Mouse (Mus musculus): ENCODE results near the gene Pth1r.
A peak's percentile ranks its signal among the peaks of the same experiment; 100 is the strongest.

Gene Pth1r

DNA sequence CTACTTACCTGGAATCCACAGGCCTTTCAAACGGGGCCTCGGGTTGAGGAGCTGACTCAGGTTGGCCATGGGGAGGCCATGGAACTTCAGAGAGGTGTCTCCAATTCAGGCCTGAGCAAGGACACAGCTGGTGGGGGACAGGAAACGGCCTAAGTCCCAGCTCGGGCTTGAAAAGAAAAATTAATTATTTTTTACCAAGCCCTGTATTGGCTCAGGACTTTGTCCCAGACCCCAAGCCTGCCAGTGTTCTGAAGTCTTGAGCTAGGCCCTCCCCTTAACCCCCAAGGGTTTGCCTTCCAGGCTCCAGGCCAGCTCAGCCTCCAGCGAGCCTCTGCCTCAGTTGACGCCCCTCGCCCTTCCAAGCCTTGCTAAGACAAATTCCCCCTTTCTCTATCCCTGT, at the start of gene Pth1r:
TSS of gene Pth1r (minus strand) at position 185 of the 400 bp plus-strand sequence.
- DNase-seq (ENCODE audit: low spot score in 2 of 2): no peak

DNA sequence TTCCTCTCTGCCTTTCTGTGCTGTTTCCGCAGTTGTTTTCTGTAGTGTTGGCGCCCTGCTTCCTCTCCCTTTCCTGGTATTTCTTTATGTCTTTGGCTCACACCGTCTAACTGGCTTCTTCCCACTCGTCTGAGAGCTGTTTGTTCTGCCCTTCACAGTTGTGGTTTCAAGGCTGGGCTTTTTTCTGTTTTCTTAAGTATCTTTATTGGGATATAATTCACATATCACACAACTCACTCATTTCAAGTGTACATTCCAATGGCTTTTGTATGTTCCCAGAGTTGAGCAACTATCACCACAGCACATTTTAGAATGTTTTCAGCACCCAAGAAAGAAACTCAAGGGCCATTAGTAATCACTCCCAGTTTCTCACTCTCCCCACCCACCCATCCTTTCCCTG, 43.5 kb upstream of the Pth1r start:
- DNase-seq (ENCODE audit: low spot score in 2 of 2): no peak

DNA sequence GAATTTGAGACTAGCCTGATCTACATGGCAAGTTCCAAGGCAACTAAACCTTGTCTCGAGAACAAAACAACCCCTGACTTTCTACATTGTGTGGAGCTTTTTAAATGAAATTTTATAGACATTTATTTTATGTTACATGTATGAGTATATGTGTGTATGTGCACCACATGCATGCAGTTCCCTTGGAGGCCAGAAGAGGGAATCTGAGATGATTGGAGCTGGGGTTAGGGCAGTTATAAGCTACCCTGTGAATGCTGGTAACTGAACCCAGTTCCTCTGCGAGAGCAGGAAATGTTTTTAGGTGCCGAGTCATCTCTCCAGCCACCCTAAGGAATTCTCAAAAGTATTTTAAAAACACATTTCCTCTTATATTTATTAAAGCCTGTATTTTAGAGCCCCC, 41.2 kb upstream of the Pth1r start:
- DNase-seq (ENCODE audit: low spot score in 2 of 2): no peak

DNA sequence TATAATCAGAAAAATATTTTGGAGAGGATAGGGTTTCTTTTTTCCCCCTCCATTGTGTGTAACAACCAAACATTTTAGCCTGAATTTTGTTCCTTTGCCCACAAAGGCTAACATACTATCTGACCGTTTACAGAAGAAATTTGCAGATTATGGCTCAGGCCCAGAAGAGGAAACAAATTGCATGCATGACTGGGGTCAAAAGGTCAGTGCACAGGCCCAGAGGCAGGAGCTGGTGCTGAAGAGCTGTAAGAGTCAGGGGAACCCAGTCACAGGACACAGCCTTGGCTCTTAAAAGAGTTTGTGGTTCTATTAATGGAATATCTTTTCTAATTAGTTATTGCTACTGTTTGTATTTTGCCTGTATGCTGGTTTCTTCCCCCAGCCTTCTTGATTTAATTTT, 36.7 kb upstream of the Pth1r start:
- DNase-seq (ENCODE audit: low spot score in 2 of 2): no peak

GRCm38 (mm10) chr9:110781731-110782130, 34.8 kb upstream of the Pth1r start:
- peak; percentile 64 to 78 for DNase-seq (ENCODE audit: low spot score in 2 of 2)

DNA sequence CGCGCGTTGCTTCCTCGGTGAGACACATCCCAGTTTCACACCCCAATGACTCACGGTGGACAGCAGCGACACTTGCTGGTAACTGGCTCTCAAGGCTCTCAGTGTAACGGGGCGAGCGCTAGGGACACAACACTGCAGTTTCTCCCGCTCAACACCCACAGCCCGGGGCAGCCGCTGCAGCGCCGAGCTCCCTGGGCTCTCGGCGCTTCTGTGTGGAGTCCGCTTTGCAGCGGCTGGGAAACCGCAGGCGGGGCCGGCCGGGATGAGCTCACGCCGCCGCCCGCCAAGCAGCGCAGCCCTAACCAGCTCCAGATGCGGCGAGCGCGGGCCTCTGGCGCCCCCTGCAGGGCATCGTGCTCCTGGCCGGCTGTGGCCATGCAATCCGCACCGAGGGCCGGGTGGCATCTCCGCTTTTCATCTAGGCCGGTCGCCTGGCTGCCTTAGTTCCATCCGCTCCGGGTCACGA, 34.3 kb upstream of the Pth1r start:
- DNase-seq (ENCODE audit: low spot score in 2 of 2): peak; percentile 93 to 94

- no peak for DNase-seq (ENCODE audit: low spot score in 2 of 2)
Observed at GRCm38 (mm10) chr9:110779242-110779913, 32.4 kb upstream of the Pth1r start.

GRCm38 (mm10) chr9:110778559-110778958, 31.6 kb upstream of the Pth1r start:
- DNase-seq (ENCODE audit: low spot score in 2 of 2): no peak

DNA sequence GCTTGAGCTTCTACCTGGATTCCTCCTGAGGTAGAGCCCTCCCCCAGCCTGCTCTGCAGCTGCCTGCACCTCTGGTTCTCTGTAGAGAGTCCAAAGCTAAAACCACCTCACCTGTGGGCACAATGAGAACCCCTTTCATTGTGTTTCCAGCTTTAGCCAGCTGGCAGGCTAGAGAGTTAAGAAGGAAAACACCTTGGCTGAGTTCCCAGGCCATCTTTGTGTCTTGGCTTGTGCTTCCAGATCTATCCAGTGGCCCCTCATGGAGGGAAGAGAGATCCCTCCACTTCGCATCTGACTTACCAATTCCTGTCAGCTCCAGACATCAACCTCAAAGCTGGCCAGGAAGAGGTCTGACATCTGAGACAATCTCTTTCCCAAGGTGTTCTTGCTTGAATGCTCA, 31.2 kb upstream of the Pth1r start:
- DNase-seq (ENCODE audit: low spot score in 2 of 2): no peak

DNA sequence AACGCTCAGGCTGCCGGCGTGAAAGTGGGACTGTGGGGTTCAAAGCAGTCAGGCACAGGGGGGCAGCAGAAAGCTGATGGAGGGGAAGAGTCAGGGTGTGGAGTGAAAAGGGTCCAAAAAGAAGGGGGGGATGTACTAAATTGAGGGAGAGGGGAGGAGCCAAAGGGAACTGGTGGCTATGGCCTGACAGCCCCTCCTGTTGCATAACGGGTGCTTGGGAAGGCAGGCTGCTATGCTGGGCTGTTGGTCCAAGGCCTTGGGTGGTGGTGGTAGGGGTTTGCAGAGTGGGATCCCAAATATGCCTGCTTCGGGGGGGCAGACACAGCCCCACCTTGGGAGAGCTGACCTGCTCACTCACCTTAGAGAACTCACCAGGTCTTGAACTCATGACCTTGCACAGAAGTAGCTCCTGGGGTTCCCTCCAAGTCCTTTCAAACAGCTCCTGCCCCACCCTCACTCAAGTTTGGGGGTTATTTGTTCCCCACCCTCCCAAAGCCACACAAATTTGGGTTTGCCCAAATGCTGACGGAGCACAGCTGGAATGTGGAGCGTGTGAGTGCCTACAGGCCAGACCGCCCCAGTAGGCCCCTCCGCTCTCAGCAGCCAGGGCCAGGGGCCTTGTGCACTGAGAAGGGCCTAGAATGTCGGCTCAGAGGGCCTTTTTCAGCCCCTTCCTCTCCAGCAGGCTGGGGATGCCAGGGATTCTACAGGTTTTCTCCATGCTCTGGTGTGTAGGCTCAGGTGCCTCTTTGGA, 28.5 kb upstream of the Pth1r start:
- DNase-seq (ENCODE audit: low spot score in 2 of 2): no peak

DNA sequence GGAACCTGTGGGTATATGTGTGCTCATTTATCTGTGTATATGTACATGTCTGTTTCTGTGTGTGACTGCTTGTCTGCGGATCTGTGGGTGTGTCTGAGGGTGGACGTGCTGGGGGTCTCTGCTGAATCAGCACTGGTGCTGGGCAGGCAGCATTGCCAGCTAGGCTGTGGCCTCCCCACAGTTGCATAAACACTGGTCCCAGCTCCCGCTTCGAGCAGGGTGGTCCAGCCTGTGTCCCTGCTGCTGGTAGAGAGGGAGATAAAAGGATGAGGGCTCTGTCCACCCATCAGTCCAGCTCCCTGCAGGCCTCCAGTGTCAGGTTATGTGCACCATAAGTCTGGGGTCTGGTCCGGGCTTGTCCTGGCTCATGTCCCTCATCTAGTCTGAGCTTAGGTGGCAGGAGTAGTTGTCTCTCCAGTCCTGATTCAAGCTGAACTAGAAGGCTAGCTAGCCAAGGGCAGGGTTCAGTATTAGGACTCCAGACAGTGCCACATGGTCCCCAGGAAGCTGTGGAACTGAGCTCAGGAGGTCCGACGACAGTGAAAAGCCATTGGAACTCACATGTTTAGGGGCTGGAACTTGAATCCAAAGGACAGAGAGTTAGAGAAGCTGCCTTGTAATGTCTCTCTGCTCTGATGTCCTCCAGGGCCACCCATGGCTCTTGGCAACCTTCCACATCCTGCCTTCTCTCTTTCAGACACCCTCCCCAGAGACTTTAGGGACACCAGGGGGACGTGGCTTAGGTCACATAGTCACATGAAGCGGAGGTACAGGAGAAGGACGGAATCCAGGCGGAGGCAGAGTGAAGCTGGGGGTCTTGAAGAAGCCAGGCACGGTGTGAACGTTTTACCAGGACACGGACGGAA, 27.7 kb upstream of the Pth1r start:
- DNase-seq (ENCODE audit: low spot score in 2 of 2): no peak

GRCm38 (mm10) chr9:110772336-110772735, 25.4 kb upstream of the Pth1r start:
- no peak for DNase-seq (ENCODE audit: low spot score in 2 of 2)

DNA sequence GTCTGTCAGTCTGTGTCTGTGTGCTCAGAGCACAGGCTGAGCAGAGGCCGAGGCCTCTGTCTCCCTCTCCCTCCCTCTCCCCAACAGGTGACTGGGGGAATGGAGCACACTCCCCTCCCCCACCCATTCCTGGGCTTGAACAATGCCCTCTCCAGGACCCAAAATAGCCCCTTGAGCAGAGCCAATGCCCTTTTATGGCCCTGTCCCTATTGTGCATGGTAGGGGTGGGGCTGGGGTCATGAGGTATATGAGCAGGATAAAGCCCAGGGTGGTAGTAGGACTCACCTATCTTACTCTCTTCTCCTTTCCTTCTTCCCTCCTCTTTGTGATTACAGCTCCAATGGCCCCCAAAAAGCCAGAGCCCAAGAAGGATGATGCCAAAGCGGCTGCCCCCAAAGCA, 16.5 kb upstream of the Pth1r start:
- DNase-seq (ENCODE audit: low spot score in 2 of 2): no peak

DNA sequence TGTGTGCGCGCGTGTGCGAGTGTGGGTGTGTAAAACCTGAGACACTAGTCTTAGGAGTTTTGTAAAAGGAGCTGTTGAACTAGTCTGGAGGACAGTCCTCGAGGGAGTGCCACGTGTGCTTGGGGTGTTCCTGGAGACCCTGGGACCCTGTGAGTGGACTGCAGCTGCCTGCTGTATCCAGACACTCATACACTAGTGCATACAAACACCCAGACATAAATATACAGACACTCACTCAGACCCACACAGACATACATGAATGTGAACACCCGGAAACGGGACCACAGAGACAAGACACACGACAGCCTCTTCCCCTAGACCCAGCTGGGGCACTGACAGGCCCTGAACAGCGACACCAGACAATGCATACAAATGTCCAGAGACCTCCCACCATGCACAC, 15.8 kb upstream of the Pth1r start:
- no peak for DNase-seq (ENCODE audit: low spot score in 2 of 2)

- no peak for DNase-seq (ENCODE audit: low spot score in 2 of 2)
Observed at GRCm38 (mm10) chr9:110760886-110761285, 13.9 kb upstream of the Pth1r start.

- DNase-seq (ENCODE audit: low spot score in 2 of 2): peak; percentile 15 to 25
Observed at GRCm38 (mm10) chr9:110759265-110759664, 12.3 kb upstream of the Pth1r start.

DNA sequence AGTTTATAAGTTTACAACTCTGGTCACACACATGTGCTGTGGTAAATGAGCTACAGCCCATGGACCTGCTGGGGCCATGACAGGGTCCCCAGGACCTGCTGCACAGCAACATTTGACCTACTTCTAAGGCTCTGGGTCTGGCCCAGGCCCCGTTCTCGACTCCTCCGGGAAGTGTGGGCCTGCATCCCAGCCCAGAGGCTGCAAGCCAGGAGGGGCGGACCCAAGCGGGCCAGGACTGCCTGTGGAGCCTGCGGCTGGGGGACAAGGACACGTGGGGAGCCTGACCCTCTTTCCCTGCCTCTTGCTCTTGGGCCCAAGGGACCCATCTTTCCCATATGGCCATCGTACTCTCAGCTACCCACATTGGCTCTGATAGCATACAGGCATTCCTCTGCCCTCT, 11.7 kb upstream of the Pth1r start:
- peak; percentile 15 to 47 for DNase-seq (ENCODE audit: low spot score in 2 of 2)

- no peak for DNase-seq (ENCODE audit: low spot score in 2 of 2)
Observed at GRCm38 (mm10) chr9:110757816-110758215, 10.9 kb upstream of the Pth1r start.

- no peak for DNase-seq (ENCODE audit: low spot score in 2 of 2)
Observed at GRCm38 (mm10) chr9:110753773-110754172, 6.8 kb upstream of the Pth1r start.

GRCm38 (mm10) chr9:110752917-110753435, 6.0 kb upstream of the Pth1r start:
- DNase-seq (ENCODE audit: low spot score in 2 of 2): no peak

GRCm38 (mm10) chr9:110751412-110751811, 4.5 kb upstream of the Pth1r start:
- no peak for DNase-seq (ENCODE audit: low spot score in 2 of 2)

Measured in frontal cortex, postnatal 36 days (tissue).